Mouse (Mus musculus): ENCODE data around the gene Hist1h2bn. TPM values are rescaled to one million over a fixed set of nuclear protein-coding genes. Genes with fewer than 3 reads are reported as not detected.

Hist1h2bn gene
- polyA plus RNA-seq, 1 experiment, result 2.4 TPM

Other genes starting within 250 kb of the Hist1h2bn start
- gene Zkscan8, start 223.0 kb upstream of the Hist1h2bn start, polyA plus RNA-seq (2012; rRNA removed), result 2.5 and 4.7 TPM in 2 replicates
- not detected in 2 replicates for gene Olfr1366, start 211.3 kb upstream of the Hist1h2bn start, polyA plus RNA-seq (2012; rRNA removed)
- gene Olfr1535, start 194.2 kb upstream of the Hist1h2bn start, polyA plus RNA-seq (2012; rRNA removed), result not detected in 2 replicates
- gene Olfr1364, start 172.4 kb upstream of the Hist1h2bn start, polyA plus RNA-seq (2012; rRNA removed), result not detected in 2 replicates
- gene Olfr1362, start 140.1 kb upstream of the Hist1h2bn start, polyA plus RNA-seq (2012; rRNA removed), result not detected in 2 replicates
- gene Olfr11, start 111.6 kb upstream of the Hist1h2bn start, polyA plus RNA-seq (2012; rRNA removed), result not detected in 2 replicates
- gene Olfr1361, start 90.7 kb upstream of the Hist1h2bn start, polyA plus RNA-seq (2012; rRNA removed), result not detected in 2 replicates
- not detected in 2 replicates for gene Olfr1360, start 76.7 kb upstream of the Hist1h2bn start, polyA plus RNA-seq (2012; rRNA removed)
- not detected in 2 replicates for gene Olfr1359, start 56.0 kb upstream of the Hist1h2bn start, polyA plus RNA-seq (2012; rRNA removed)
- 0.72 and 1.6 TPM in 2 replicates for gene Hist1h2bl, start 38.0 kb upstream of the Hist1h2bn start, polyA plus RNA-seq (2012; rRNA removed)
- 5.8 and 6.7 TPM in 2 replicates for gene Hist1h2ai, start 37.7 kb upstream of the Hist1h2bn start, polyA plus RNA-seq (2012; rRNA removed)
- 8.2 and 8.6 TPM in 2 replicates for gene Hist1h3h, start 36.5 kb upstream of the Hist1h2bn start, polyA plus RNA-seq (2012; rRNA removed)
- 0.70 TPM in 1 of 2 replicates, not detected in the other for gene Hist1h2bm, start 32.1 kb upstream of the Hist1h2bn start, polyA plus RNA-seq (2012; rRNA removed)
- 1.3 and 1.4 TPM in 2 replicates for gene Hist1h4j, start 19.1 kb upstream of the Hist1h2bn start, polyA plus RNA-seq (2012; rRNA removed)
- gene Hist1h4k, start 3.6 kb upstream of the Hist1h2bn start, polyA plus RNA-seq (2012; rRNA removed), result 5.6 and 9.7 TPM in 2 replicates
- gene Hist1h2ak, start 296 bp upstream of the Hist1h2bn start, polyA plus RNA-seq (2012; rRNA removed), result 3.2 and 3.8 TPM in 2 replicates
- 0.41 and 0.57 TPM in 2 replicates for gene Hist1h1b, start 26.5 kb downstream of the Hist1h2bn start, polyA plus RNA-seq (2012; rRNA removed)
- gene Hist1h3i, start 29.2 kb downstream of the Hist1h2bn start, polyA plus RNA-seq (2012; rRNA removed), result 3.3 and 8.0 TPM in 2 replicates
- gene Hist1h2an, start 33.1 kb downstream of the Hist1h2bn start, polyA plus RNA-seq (2012; rRNA removed), result 1.1 and 1.4 TPM in 2 replicates
- not detected in 2 replicates for gene Hist1h2bp, start 33.3 kb downstream of the Hist1h2bn start, polyA plus RNA-seq (2012; rRNA removed)
- gene Hist1h2bq, start 56.1 kb downstream of the Hist1h2bn start, polyA plus RNA-seq (2012; rRNA removed), result 4.7 and 5.0 TPM in 2 replicates
- not detected in 2 replicates for gene Hist1h2ao, start 56.3 kb downstream of the Hist1h2bn start, polyA plus RNA-seq (2012; rRNA removed)
- 3.1 TPM in 1 of 2 replicates, not detected in the other for gene Hist1h4m, start 57.6 kb downstream of the Hist1h2bn start, polyA plus RNA-seq (2012; rRNA removed)
- 11.1 and 13.7 TPM in 2 replicates for gene Hist1h4n, start 78.1 kb downstream of the Hist1h2bn start, polyA plus RNA-seq (2012; rRNA removed)
- 59.2 and 67.3 TPM in 2 replicates for gene Hist1h2ap, start 79.4 kb downstream of the Hist1h2bn start, polyA plus RNA-seq (2012; rRNA removed)
- 3.3 and 6.1 TPM in 2 replicates for gene Hist1h2br, start 79.6 kb downstream of the Hist1h2bn start, polyA plus RNA-seq (2012; rRNA removed)
- 0.53 and 0.60 TPM in 2 replicates for gene Zfp184, start 191.0 kb downstream of the Hist1h2bn start, polyA plus RNA-seq (2012; rRNA removed)
- not detected in 2 replicates for gene Pom121l2, start 227.1 kb downstream of the Hist1h2bn start, polyA plus RNA-seq (2012; rRNA removed)

Measured in lung, adult 2 months (tissue).